Mouse (Mus musculus) adrenal gland, adult 2 months (tissue): Measurements from ENCODE around the gene Xylt1. TPM values are rescaled to one million over a fixed set of nuclear protein-coding genes. Genes with fewer than 3 reads are reported as not detected.

Experiments
- DNase-seq: peaks from one replicate; pipeline ENCODE4 v3.0.0; 2021
- polyA plus RNA-seq: library from polyadenylated mRNA; depleted of rRNA; stranded (reverse); fragments of >200 nt; gene quantifications from 2 replicates; pipeline ENCODE4 v1.2.3, GENCODE M21; 2012
- total RNA-seq, 2 experiments: library from RNA; stranded (reverse); gene quantifications; 2 replicates each; pipeline ENCODE4 v1.2.3; 2021

Xylt1 gene
- total and polyA plus RNA-seq, 3 experiments, result 1.4 to 8.2 (median 6.3) TPM

- DNase-seq, result no peak
These were observed 13.6 kb downstream of the Xylt1 start for GRCm38 (mm10) chr7:117394380-117394779.

GRCm38 (mm10) chr7:117395511-117395910 is 14.7 kb downstream of the Xylt1 start:
- peak; percentile 41 for DNase-seq

- DNase-seq, result no peak
These were observed 17.1 kb downstream of the Xylt1 start for GRCm38 (mm10) chr7:117397877-117398276.

- no peak for DNase-seq
These were observed 19.2 kb downstream of the Xylt1 start for GRCm38 (mm10) chr7:117399971-117400370.

- no peak for DNase-seq
These were observed 20.8 kb downstream of the Xylt1 start for GRCm38 (mm10) chr7:117401581-117401980.

GRCm38 (mm10) chr7:117406336-117406735 is 25.6 kb downstream of the Xylt1 start:
- DNase-seq, result no peak

- no peak for DNase-seq
These were observed 28.6 kb downstream of the Xylt1 start for GRCm38 (mm10) chr7:117409268-117409988.

GRCm38 (mm10) chr7:117411874-117412273 is 31.1 kb downstream of the Xylt1 start:
- DNase-seq, result no peak

GRCm38 (mm10) chr7:117412405-117412804 is 31.6 kb downstream of the Xylt1 start:
- peak; percentile 18 for DNase-seq

- no peak for DNase-seq
These were observed 33.7 kb downstream of the Xylt1 start for GRCm38 (mm10) chr7:117414341-117415008.

- DNase-seq, result peak; percentile 40
These were observed 34.2 kb downstream of the Xylt1 start for GRCm38 (mm10) chr7:117415009-117415363.

GRCm38 (mm10) chr7:117419041-117419440 is 38.3 kb downstream of the Xylt1 start:
- peak; percentile 16 for DNase-seq

GRCm38 (mm10) chr7:117419846-117420245 is 39.1 kb downstream of the Xylt1 start:
- no peak for DNase-seq

GRCm38 (mm10) chr7:117420301-117420700 is 39.5 kb downstream of the Xylt1 start:
- DNase-seq, result no peak

GRCm38 (mm10) chr7:117420836-117421566 is 40.2 kb downstream of the Xylt1 start:
- DNase-seq, result no peak

GRCm38 (mm10) chr7:117424841-117425240 is 44.1 kb downstream of the Xylt1 start:
- no peak for DNase-seq

GRCm38 (mm10) chr7:117426366-117426765 is 45.6 kb downstream of the Xylt1 start:
- no peak for DNase-seq

- peak; percentile 10 for DNase-seq
These were observed 48.0 kb downstream of the Xylt1 start for GRCm38 (mm10) chr7:117428690-117429224.

GRCm38 (mm10) chr7:117429483-117429882 is 48.7 kb downstream of the Xylt1 start:
- DNase-seq, result no peak

- no peak for DNase-seq
These were observed 49.1 kb downstream of the Xylt1 start for GRCm38 (mm10) chr7:117429895-117430294.

GRCm38 (mm10) chr7:117430361-117430935 is 49.7 kb downstream of the Xylt1 start:
- DNase-seq, result no peak

GRCm38 (mm10) chr7:117433641-117434040 is 52.9 kb downstream of the Xylt1 start:
- no peak for DNase-seq
